Mouse (Mus musculus) kidney, postnatal 10 days (tissue): ENCODE results near the gene Vmn1r165.
"Not testable (repeated sequence)": the region's sequence is repeated elsewhere in the genome, so short reads cannot be mapped to it uniquely, and the experiment has no call there.

Experiments
- DNase-seq: peaks from one replicate; pipeline ENCODE4 v3.0.0; 2021; ENCODE audit warnings: mixed read lengths

Vmn1r165 gene

GRCm38 (mm10) chr7:23217032-23217431, at the start of gene Vmn1r165:
TSS of gene Vmn1r165 (plus strand) at chr7:23217332.
- DNase-seq = not testable (repeated sequence)

DNA sequence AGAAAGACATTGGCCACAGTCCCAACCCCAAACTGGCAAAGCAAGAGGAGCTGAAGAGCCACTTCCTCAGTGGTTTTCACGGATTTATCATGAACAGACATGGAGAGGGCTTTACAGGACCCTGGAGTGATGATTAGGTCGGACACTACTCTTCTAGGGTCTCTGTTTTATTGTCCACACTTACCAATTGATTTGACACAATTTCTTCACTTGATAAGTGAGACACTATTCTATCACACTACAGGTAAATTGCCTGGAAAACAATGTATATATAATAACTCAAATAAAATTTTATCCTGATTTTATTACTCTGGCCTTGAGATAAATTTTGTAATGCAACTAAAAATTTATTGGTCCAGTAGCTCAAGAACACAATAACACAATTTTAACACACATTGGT, 34.5 kb downstream of the Vmn1r165 start, which contains the start of gene Vmn1r166:
Gene Vmn1r166 (minus strand): TSS at position 101 of the 400 bp plus-strand sequence.
- not testable (repeated sequence) for DNase-seq
